Mouse (Mus musculus): Measurements from ENCODE around the gene Gpr108.

GRCm38 (mm10) chr17:57232200-57232599 lies 16.0 kb downstream of the Gpr108 start:
- no peak for TF ChIP-seq CTCF (IDR thresholded peaks at IDR 0.05; ENCODE audit: borderline replicate concordance, insufficient read depth, low read depth, low read length)
- no peak for TF ChIP-seq POLR2A (IDR thresholded peaks at IDR 0.05; ENCODE audit: borderline replicate concordance, insufficient read depth, low read length)
